Mouse (Mus musculus) heart, embryonic 15.5 days (tissue): Measurements from ENCODE around the gene Gm10912. TPM values are rescaled to one million over a fixed set of nuclear protein-coding genes. Genes with fewer than 3 reads are reported as not detected.
"Not testable (repeated sequence)": the region's sequence is repeated elsewhere in the genome, so short reads cannot be mapped to it uniquely, and the experiment has no call there.

Source experiments
- ATAC-seq: fragments of 200-750 bp; cut with Nextera tagmentation; replicated peaks from 2 replicates; pipeline ENCODE4 v1.8.0; 2017; ENCODE audit warnings: low read depth, moderate TSS enrichment; ENCODE audit not compliant: insufficient number of reproducible peaks, insufficient read depth, low FRiP score
- H3K27ac ChIP-seq: fragments of 300-500 bp; sonication (generic); 2 replicates; pipeline ENCODE4 v1.5.1; 2015; ENCODE audit warnings: mild to moderate bottlenecking, inconsistent platforms
- H3K27me3 ChIP-seq: fragments of 300-500 bp; sonication (generic); 2 replicates; pipeline ENCODE4 v1.6.1; 2015; ENCODE audit warnings: inconsistent platforms
- H3K36me3 ChIP-seq: fragments of 300-500 bp; sonication (generic); 2 replicates; pipeline ENCODE4 v1.6.1; 2015; ENCODE audit warnings: mild to moderate bottlenecking, inconsistent platforms
- H3K4me1 ChIP-seq: fragments of 300-500 bp; sonication (generic); replicated peaks from 2 replicates; pipeline ENCODE4 v1.6.1; 2015; ENCODE audit warnings: inconsistent platforms
- H3K4me2 ChIP-seq: fragments of 300-500 bp; sonication (generic); 2 replicates; pipeline ENCODE4 v1.6.1; 2015; ENCODE audit warnings: inconsistent platforms, mild to moderate bottlenecking, moderate library complexity
- H3K4me3 ChIP-seq: fragments of 300-500 bp; sonication (generic); 2 replicates; pipeline ENCODE4 v1.5.1; 2015; ENCODE audit warnings: mild to moderate bottlenecking, inconsistent platforms
- H3K9ac ChIP-seq: fragments of 300-500 bp; sonication (generic); 2 replicates; pipeline ENCODE4 v1.6.1; 2015; ENCODE audit warnings: mild to moderate bottlenecking, inconsistent platforms
- H3K9me3 ChIP-seq: fragments of 300-500 bp; sonication (generic); replicated peaks from 2 replicates; pipeline ENCODE4 v1.6.1; 2016; ENCODE audit warnings: inconsistent platforms
- WGBS: fragments of 180-500 bp; shearing (Covaris S2); methylation state at CpG from one replicate; pipeline ENCODE4 v1.1.7; 2015; ENCODE audit warnings: mixed read lengths; 5-methylcytosine and 5-hydroxymethylcytosine counted together
- polyA plus RNA-seq: library from polyadenylated mRNA; unstranded; fragments of >200 nt; fragmentation: Nextera tagmentation; extraction: Ambion mirVana; gene quantifications from 2 replicates; pipeline ENCODE4 v1.2.1, GENCODE M21; 2015

Gm10912 gene
- polyA plus RNA-seq = 0.10 TPM in 1 of 2 replicates, not detected in the other

GRCm38 (mm10) chr2:104065526-104065925, at the start of gene Gm10912:
Gene Gm10912 (plus strand): TSS chr2:104065826.
- peaks cover 13% of the 10 kb centered on the region; the same call in 1 of the 2 replicates for H3K4me1 ChIP-seq
- not testable (repeated sequence) for ATAC-seq, H3K27me3 ChIP-seq, H3K9me3 ChIP-seq, H3K9ac ChIP-seq, H3K27ac ChIP-seq, H3K4me2 ChIP-seq, H3K4me3 ChIP-seq
- 81% methylated on average over 6 of the region's 6 CpGs for WGBS
- peaks cover 23% of the 10 kb centered on the region for H3K36me3 ChIP-seq

GRCm38 (mm10) chr2:104023096-104023495, 42.5 kb upstream of the Gm10912 start:
- no peak overlapping the region for H3K27ac ChIP-seq
- H3K36me3 ChIP-seq = no peaks in the 10 kb centered on the region
- H3K9ac ChIP-seq = no peak overlapping the region
- no peaks in the 10 kb centered on the region for H3K27me3 ChIP-seq
- H3K4me2 ChIP-seq = no peak overlapping the region
- peaks cover 3% of the 10 kb centered on the region for H3K4me1 ChIP-seq
- WGBS = 76% methylated on average over 7 of the region's 7 CpGs
- no peaks in the 10 kb centered on the region for H3K9me3 ChIP-seq
- no peak overlapping the region for H3K4me3 ChIP-seq
- no peak for ATAC-seq

DNA sequence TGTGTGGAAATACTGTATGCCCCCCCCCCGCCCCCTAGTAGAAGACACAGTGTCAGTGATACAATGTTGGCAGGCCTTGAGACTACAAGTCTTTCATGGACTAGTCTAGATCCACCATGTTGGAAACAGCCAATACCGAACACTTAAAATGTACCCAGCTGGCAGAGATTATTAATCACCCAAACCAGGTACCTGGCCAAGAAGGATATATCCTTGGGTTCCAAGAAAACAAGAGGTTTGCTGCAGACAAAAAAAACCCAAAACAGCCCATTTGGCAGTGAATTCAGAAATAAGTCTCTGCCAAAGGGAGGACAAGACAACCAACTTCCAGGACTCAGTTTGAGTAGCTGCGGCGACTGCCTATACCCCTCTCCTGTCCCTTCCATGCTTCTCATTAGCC, 41.0 kb upstream of the Gm10912 start:
- Histone ChIP-seq H3K27me3 (no peaks in the 10 kb centered on the region), H3K9ac (no peak overlapping the region), H3K27ac (no peak overlapping the region), H3K9me3 (no peaks in the 10 kb centered on the region), H3K4me1 (peaks cover 16% of the 10 kb centered on the region), H3K4me2 (no peak overlapping the region), H3K4me3 (no peak overlapping the region), H3K36me3 (no peaks in the 10 kb centered on the region)
- no peak for ATAC-seq
- WGBS = 90% methylated on average over 4 of the region's 4 CpGs

GRCm38 (mm10) chr2:104027458-104028138, 38.0 kb upstream of the Gm10912 start, which contains the start of gene Fbxo3:
Gene Fbxo3 (plus strand): TSS chr2:104027721.
- Histone ChIP-seq H3K9me3 (no peaks in the 10 kb centered on the region), H3K9ac (peak within 1 kb of the TSS; percentile 95), H3K4me1 (peaks cover 21% of the 10 kb centered on the region), H3K27me3 (no peaks in the 10 kb centered on the region), H3K4me2 (peak within 1 kb of the TSS; percentile 64), H3K27ac (peak within 1 kb of the TSS; percentile 70), H3K36me3 (no peaks in the 10 kb centered on the region), H3K4me3 (peak within 1 kb of the TSS; percentile 93)
- peak; percentile 94 for ATAC-seq
- under 1% methylated on average over 43 of the region's 44 CpGs for WGBS

DNA sequence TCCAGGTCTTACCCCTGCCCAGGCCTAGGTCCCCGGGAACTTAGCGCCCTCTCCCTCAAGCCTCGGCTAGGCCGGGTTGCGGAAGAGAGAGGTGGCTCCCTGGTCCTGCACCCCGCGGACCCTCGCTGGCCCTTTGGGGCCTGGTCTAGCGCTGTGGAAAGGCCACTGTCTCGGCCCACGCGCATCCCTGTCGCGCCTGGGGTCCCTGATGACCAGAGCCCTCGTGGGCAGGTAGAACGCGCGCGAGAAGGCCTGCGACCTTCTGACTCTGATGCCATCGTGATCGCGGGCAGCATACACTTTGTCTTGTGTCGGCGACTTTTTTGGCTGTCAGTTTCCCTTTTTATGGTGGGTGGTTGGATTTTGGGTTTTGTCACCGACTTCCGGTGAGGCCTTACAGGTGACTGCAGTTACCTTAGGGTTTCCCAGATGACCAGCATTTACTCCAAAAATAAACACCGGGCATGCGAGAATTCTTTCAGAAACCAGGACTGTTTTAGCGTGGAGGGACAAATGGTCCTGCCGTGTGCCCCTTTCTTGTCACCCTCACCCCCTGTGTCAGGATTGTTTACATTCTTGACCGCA, 37.4 kb upstream of the Gm10912 start, which contains the start of gene 4931422A03Rik:
Gene 4931422A03Rik (minus strand): TSS at position 223 of the 585 bp plus-strand sequence.
- H3K4me2 ChIP-seq = peak within 1 kb of the TSS; percentile 64
- peak within 1 kb of the TSS; percentile 93 for H3K4me3 ChIP-seq
- H3K27me3 ChIP-seq = no peaks in the 10 kb centered on the region
- H3K9me3 ChIP-seq = no peaks in the 10 kb centered on the region
- H3K9ac ChIP-seq = peak within 1 kb of the TSS; percentile 95
- no peaks in the 10 kb centered on the region for H3K36me3 ChIP-seq
- WGBS = 0% methylated on average over 32 of the region's 32 CpGs
- peak within 1 kb of the TSS; percentile 70 for H3K27ac ChIP-seq
- H3K4me1 ChIP-seq = peaks cover 21% of the 10 kb centered on the region
- peak; percentile 66 for ATAC-seq

GRCm38 (mm10) chr2:104029074-104029473, 36.6 kb upstream of the Gm10912 start:
- no peak for ATAC-seq
- peak overlapping the region; percentile 93 for H3K4me3 ChIP-seq
- H3K9me3 ChIP-seq = no peaks in the 10 kb centered on the region
- H3K27ac ChIP-seq = no peak overlapping the region
- 30% methylated on average over 2 of the region's 2 CpGs for WGBS
- peaks cover 21% of the 10 kb centered on the region for H3K4me1 ChIP-seq
- peak overlapping the region; percentile 64 for H3K4me2 ChIP-seq
- no peaks in the 10 kb centered on the region for H3K27me3 ChIP-seq
- H3K9ac ChIP-seq = peak overlapping the region; percentile 95; the same call in 1 of the 2 replicates
- peaks cover 1% of the 10 kb centered on the region for H3K36me3 ChIP-seq

DNA sequence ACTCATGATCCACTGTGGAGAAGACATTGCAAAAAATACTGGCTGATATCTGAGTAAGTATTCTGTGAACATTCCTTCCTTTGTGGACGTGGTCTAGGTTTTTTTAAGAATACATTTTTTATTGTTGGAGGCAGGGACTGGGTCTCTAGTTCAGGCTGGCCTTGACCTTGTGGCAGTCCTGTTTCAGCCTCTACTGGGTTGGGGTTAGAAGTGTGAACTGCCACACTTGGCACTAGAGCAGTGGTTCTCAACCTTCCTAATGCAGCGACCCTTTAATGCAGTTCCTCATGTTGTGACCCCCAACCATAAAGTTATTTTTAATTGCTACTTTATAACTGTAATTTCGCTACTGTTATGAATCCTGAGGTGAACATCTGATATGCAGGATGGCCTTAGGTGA, 35.2 kb upstream of the Gm10912 start:
- H3K4me1 ChIP-seq = peaks cover 21% of the 10 kb centered on the region
- peaks cover 3% of the 10 kb centered on the region for H3K36me3 ChIP-seq
- no peak for ATAC-seq
- no peak overlapping the region for H3K9ac ChIP-seq
- no peak overlapping the region for H3K27ac ChIP-seq
- no peaks in the 10 kb centered on the region for H3K9me3 ChIP-seq
- no peak overlapping the region for H3K4me2 ChIP-seq
- 77% methylated on average over 3 of the region's 3 CpGs for WGBS
- H3K27me3 ChIP-seq = no peaks in the 10 kb centered on the region
- no peak overlapping the region for H3K4me3 ChIP-seq

DNA sequence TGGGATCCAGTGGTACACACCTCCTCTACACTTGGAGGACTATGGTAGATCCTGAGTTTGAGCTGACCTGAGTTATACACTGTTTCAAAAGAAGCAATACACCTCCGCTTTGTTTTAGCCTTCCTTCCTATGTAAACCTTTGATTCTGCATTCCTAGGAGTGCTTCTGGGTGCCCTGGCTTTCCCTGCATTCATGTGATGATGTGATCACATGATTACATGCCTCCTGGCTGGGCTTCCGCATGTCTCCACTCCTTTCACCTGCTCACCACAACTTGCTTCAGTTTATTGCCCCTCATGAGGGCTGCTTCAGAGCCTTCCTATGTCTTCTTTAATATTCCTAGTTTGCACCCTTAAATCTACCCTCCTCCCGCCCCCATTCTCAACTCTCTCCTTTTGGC, 33.6 kb upstream of the Gm10912 start:
- Histone ChIP-seq H3K4me1 (peaks cover 21% of the 10 kb centered on the region), H3K27me3 (no peaks in the 10 kb centered on the region), H3K9me3 (no peaks in the 10 kb centered on the region), H3K9ac (no peak overlapping the region), H3K4me2 (no peak overlapping the region), H3K27ac (no peak overlapping the region), H3K36me3 (peaks cover 17% of the 10 kb centered on the region), H3K4me3 (no peak overlapping the region)
- WGBS = 84% methylated on average over 3 of the region's 3 CpGs
- ATAC-seq = no peak

DNA sequence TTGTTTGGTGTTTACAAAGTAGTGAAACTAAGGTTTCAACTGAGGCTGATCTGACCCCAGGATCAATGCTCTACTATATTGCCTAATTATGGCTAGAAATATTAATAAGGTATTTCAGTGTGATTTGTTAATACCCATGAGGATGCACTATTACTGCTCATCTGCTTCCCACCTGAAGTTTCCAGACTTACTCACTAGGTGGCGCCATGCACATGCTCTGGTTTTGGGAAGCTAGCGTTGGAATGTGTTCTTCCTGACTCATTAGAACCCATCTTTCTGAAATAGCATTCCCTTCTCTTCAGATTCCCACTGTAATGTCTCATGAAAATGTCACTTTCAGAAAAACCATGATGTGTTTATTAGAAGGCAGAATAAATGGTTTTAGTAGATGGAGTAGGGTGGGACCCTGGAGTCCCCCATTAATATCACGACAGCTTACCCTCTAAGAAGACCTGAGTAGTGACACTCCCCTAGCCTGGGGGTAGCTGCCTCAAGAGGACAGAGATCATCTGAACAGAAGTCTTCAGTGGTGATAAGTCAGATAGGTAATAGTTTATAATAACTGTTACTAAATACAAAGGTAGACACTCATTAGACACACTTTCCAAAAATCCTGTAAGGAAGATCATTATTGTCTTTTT, 30.7 kb upstream of the Gm10912 start:
- no peak overlapping the region for H3K4me2 ChIP-seq
- H3K27me3 ChIP-seq = no peaks in the 10 kb centered on the region
- 33% methylated on average over 3 of the region's 3 CpGs for WGBS
- no peaks in the 10 kb centered on the region for H3K9me3 ChIP-seq
- peaks cover 32% of the 10 kb centered on the region for H3K36me3 ChIP-seq
- ATAC-seq = no peak
- H3K27ac ChIP-seq = no peak overlapping the region
- 0 out of 2 replicates have a peak, but pooled peaks cover 3% of the 10 kb centered on the region for H3K4me1 ChIP-seq
- no peak overlapping the region for H3K9ac ChIP-seq
- no peak overlapping the region for H3K4me3 ChIP-seq

- no peaks in the 10 kb centered on the region for H3K9me3 ChIP-seq
Measured at GRCm38 (mm10) chr2:104035595-104035994, 30.0 kb upstream of the Gm10912 start.

GRCm38 (mm10) chr2:104036316-104036715, 29.3 kb upstream of the Gm10912 start:
- Histone ChIP-seq H3K4me1 (no peaks in the 10 kb centered on the region), H3K4me2 (no peak overlapping the region), H3K4me3 (no peak overlapping the region), H3K27me3 (no peaks in the 10 kb centered on the region), H3K9me3 (no peaks in the 10 kb centered on the region), H3K9ac (no peak overlapping the region), H3K27ac (no peak overlapping the region), H3K36me3 (peaks cover 39% of the 10 kb centered on the region)
- WGBS = 64% methylated on average over 3 of the region's 3 CpGs
- ATAC-seq = no peak

More at GRCm38 (mm10) chr2:104035595-104035994, 30.0 kb upstream of the Gm10912 start:
- Histone ChIP-seq H3K27ac (no peak overlapping the region), H3K27me3 (no peaks in the 10 kb centered on the region), H3K4me3 (no peak overlapping the region), H3K9ac (no peak overlapping the region), H3K4me1 (no peaks in the 10 kb centered on the region), H3K36me3 (peaks cover 36% of the 10 kb centered on the region), H3K4me2 (no peak overlapping the region)
- 57% methylated on average over 6 of the region's 6 CpGs for WGBS
- ATAC-seq = no peak
